Mouse (Mus musculus) lung, postnatal 25 days (tissue): ENCODE data around the gene Lmntd1.

Experiments
- DNase-seq: peaks from one replicate; pipeline ENCODE4 v3.0.0; 2022; ENCODE audit warnings: low spot score

Gene Lmntd1

GRCm38 (mm10) chr6:145564671-145565070 is 49.4 kb downstream of the Lmntd1 start:
- no peak for DNase-seq

- DNase-seq, result no peak
These were observed 56.8 kb downstream of the Lmntd1 start for GRCm38 (mm10) chr6:145557059-145557992.

- peak; percentile 39 for DNase-seq
These were observed 60.9 kb downstream of the Lmntd1 start for GRCm38 (mm10) chr6:145553226-145553625.

GRCm38 (mm10) chr6:145552817-145553216 is 61.3 kb downstream of the Lmntd1 start:
- DNase-seq, result no peak

- no peak for DNase-seq
These were observed 63.1 kb downstream of the Lmntd1 start for GRCm38 (mm10) chr6:145550993-145551392.

GRCm38 (mm10) chr6:145545927-145546641 is 68.0 kb downstream of the Lmntd1 start:
- peak; percentile 41 for DNase-seq

GRCm38 (mm10) chr6:145544838-145545237 is 69.3 kb downstream of the Lmntd1 start:
- DNase-seq, result no peak

GRCm38 (mm10) chr6:145544304-145544703 is 69.8 kb downstream of the Lmntd1 start:
- DNase-seq, result no peak

GRCm38 (mm10) chr6:145539568-145539859 is 74.6 kb downstream of the Lmntd1 start:
- no peak for DNase-seq

- DNase-seq, result no peak
These were observed 75.1 kb downstream of the Lmntd1 start for GRCm38 (mm10) chr6:145538787-145539567.

- no peak for DNase-seq
These were observed 83.7 kb downstream of the Lmntd1 start for GRCm38 (mm10) chr6:145530464-145530863.

GRCm38 (mm10) chr6:145523337-145523736 is 90.8 kb downstream of the Lmntd1 start:
- no peak for DNase-seq

GRCm38 (mm10) chr6:145522617-145523016 is 91.5 kb downstream of the Lmntd1 start:
- DNase-seq, result no peak

- no peak for DNase-seq
These were observed 97.1 kb downstream of the Lmntd1 start for GRCm38 (mm10) chr6:145517002-145517401.

- no peak for DNase-seq
These were observed 98.1 kb downstream of the Lmntd1 start for GRCm38 (mm10) chr6:145515859-145516581.

GRCm38 (mm10) chr6:145511265-145511664 is 102.9 kb downstream of the Lmntd1 start:
- DNase-seq, result no peak

- DNase-seq, result no peak
These were observed 105.3 kb downstream of the Lmntd1 start for GRCm38 (mm10) chr6:145508828-145509227.

- no peak for DNase-seq
These were observed 112.4 kb downstream of the Lmntd1 start for GRCm38 (mm10) chr6:145501751-145502150.

- DNase-seq, result peak; percentile 41
These were observed 114.3 kb downstream of the Lmntd1 start for GRCm38 (mm10) chr6:145499574-145500546.

GRCm38 (mm10) chr6:145495731-145496130 is 118.4 kb downstream of the Lmntd1 start:
- no peak for DNase-seq

GRCm38 (mm10) chr6:145488251-145488650 is 125.9 kb downstream of the Lmntd1 start:
- DNase-seq, result no peak
